Mouse (Mus musculus) myocyte (in vitro differentiated cells): ENCODE measurements at regions not wholly inside any gene's neighbourhood (a gene's known extent, or its start where the extent isn't known, plus 50 kb on each side); places are given as distances from the start of the nearest gene placed in this dataset.

Source experiments
- H3K27me3 ChIP-seq: one replicate; pipeline ENCODE4 v1.6.1; 2011; ENCODE audit not compliant: control insufficient read depth, insufficient read depth, insufficient read length
- H3K36me3 ChIP-seq: one replicate; pipeline ENCODE4 v1.6.1; 2011; ENCODE audit not compliant: control insufficient read depth, insufficient read depth
- H3K4me2 ChIP-seq: one replicate; pipeline ENCODE4 v1.6.1; 2011; ENCODE audit warnings: low read depth, control low read depth
- H3K4me3 ChIP-seq: one replicate; pipeline ENCODE4 v1.5.1; 2011; ENCODE audit warnings: mild to moderate bottlenecking, control low read depth, moderate library complexity
- H3K79me2 ChIP-seq: one replicate; pipeline ENCODE4 v1.6.1; 2011; ENCODE audit not compliant: control insufficient read depth, insufficient read depth
- H3ac ChIP-seq: one replicate; pipeline ENCODE4 v1.6.1; 2011; ENCODE audit not compliant: control insufficient read depth, insufficient read length
- CEBPB ChIP-seq: IDR thresholded peaks from 2 replicates; pipeline ENCODE4 v1.6.1; 2011; ENCODE audit warnings: mild to moderate bottlenecking, moderate library complexity; ENCODE audit not compliant: poor library complexity, insufficient read depth, severe bottlenecking
- E2F4 ChIP-seq: IDR thresholded peaks from one replicate; pipeline ENCODE4 v1.6.1; 2011; ENCODE audit warnings: mild to moderate bottlenecking, control low read depth, moderate library complexity; ENCODE audit not compliant: insufficient read depth
- MAX ChIP-seq: IDR thresholded peaks from one replicate; pipeline ENCODE4 v1.6.1; 2011; ENCODE audit warnings: low read depth, mild to moderate bottlenecking, control low read depth
- MYOD1 ChIP-seq, 3 experiments: IDR thresholded peaks; one replicate each; pipeline ENCODE4 v1.6.1; 2011; ENCODE audit warnings: control low read depth in 2 of 3, low read depth in 2 of 3, mild to moderate bottlenecking in 2 of 3, moderate library complexity in 1 of 3; ENCODE audit not compliant: insufficient read length in 2 of 3, control insufficient read depth in 1 of 3
- MYOG ChIP-seq, 3 experiments: IDR thresholded peaks; one replicate each; pipeline ENCODE4 v1.6.1; 2011; ENCODE audit warnings: control low read depth in 2 of 3, low read depth in 2 of 3, mild to moderate bottlenecking in 2 of 3; ENCODE audit not compliant: insufficient read length in 2 of 3, control insufficient read depth in 1 of 3, insufficient read depth in 1 of 3
- POLR2A ChIP-seq: IDR thresholded peaks from one replicate; pipeline ENCODE4 v1.6.1; 2011; ENCODE audit warnings: low read depth, mild to moderate bottlenecking, control low read depth, moderate library complexity; ENCODE audit not compliant: insufficient read length
- POLR2AphosphoS2 ChIP-seq: IDR thresholded peaks from one replicate; pipeline ENCODE4 v1.6.1; 2011; ENCODE audit warnings: low read depth, control low read depth; ENCODE audit not compliant: insufficient read length
- REST ChIP-seq: IDR thresholded peaks from one replicate; pipeline ENCODE4 v1.6.1; 2011; ENCODE audit warnings: mild to moderate bottlenecking, control low read depth, moderate library complexity; ENCODE audit not compliant: insufficient read depth, insufficient read length
- SRF ChIP-seq: IDR thresholded peaks from one replicate; pipeline ENCODE4 v1.6.1; 2011; ENCODE audit warnings: low read depth; ENCODE audit not compliant: control insufficient read depth, insufficient read length
- TCF12 ChIP-seq: IDR thresholded peaks from one replicate; pipeline ENCODE4 v1.6.1; 2011; ENCODE audit warnings: mild to moderate bottlenecking, control low read depth; ENCODE audit not compliant: poor library complexity, insufficient read depth, severe bottlenecking
- TCF3 ChIP-seq: IDR thresholded peaks from one replicate; pipeline ENCODE4 v1.6.1; 2011; ENCODE audit warnings: low read depth, control low read depth; ENCODE audit not compliant: insufficient read length
- USF1 ChIP-seq: IDR thresholded peaks from one replicate; pipeline ENCODE4 v1.6.1; 2011; ENCODE audit warnings: low read depth, mild to moderate bottlenecking, control low read depth, moderate library complexity

- Histone ChIP-seq H3K4me2 (no peak overlapping the region), H3ac (no peak overlapping the region), H3K79me2 (no peaks in the 10 kb centered on the region), H3K4me3 (no peak overlapping the region), H3K27me3 (no peaks in the 10 kb centered on the region), H3K36me3 (no peaks in the 10 kb centered on the region)
- TF ChIP-seq REST = no peak
These were observed 333.5 kb upstream of the Lsamp start for GRCm38 (mm10) chr16:39650616-39651015.

- H3ac ChIP-seq = no peak overlapping the region
- TF ChIP-seq E2F4 (no peak), REST (no peak), TCF12 (no peak), MAX (no peak), SRF (no peak), MYOG (IDR thresholded peaks at IDR 0.05; ENCODE audit: control insufficient read depth in 1 of 3, insufficient read depth in 1 of 3, insufficient read length in 2 of 3, low read depth in 2 of 3) (no peak), POLR2A (no peak), POLR2AphosphoS2 (no peak), TCF3 (no peak), USF1 (no peak), CEBPB (no peak), MYOD1 (IDR thresholded peaks at IDR 0.05; ENCODE audit: control insufficient read depth in 1 of 3, insufficient read length in 2 of 3, low read depth in 2 of 3) (no peak)
- no peaks in the 10 kb centered on the region for H3K36me3 ChIP-seq
- H3K27me3 ChIP-seq = no peaks in the 10 kb centered on the region
- H3K79me2 ChIP-seq = no peaks in the 10 kb centered on the region
- no peak overlapping the region for H3K4me2 ChIP-seq
- no peak overlapping the region for H3K4me3 ChIP-seq
These were observed 316.3 kb upstream of the Lsamp start for GRCm38 (mm10) chr16:39667905-39668304.

- Histone ChIP-seq H3K27me3 (no peaks in the 10 kb centered on the region), H3K79me2 (no peaks in the 10 kb centered on the region), H3K4me2 (no peak overlapping the region), H3K4me3 (no peak overlapping the region), H3ac (no peak overlapping the region), H3K36me3 (no peaks in the 10 kb centered on the region)
- no peak for TF ChIP-seq SRF
- no peak for TF ChIP-seq USF1
- no peak for TF ChIP-seq REST
These were observed 311.8 kb upstream of the Lsamp start for GRCm38 (mm10) chr16:39672096-39672985.

- H3K27me3 ChIP-seq = no peaks in the 10 kb centered on the region
- H3K4me2 ChIP-seq = no peak overlapping the region
- H3K4me3 ChIP-seq = no peak overlapping the region
- no peaks in the 10 kb centered on the region for H3K36me3 ChIP-seq
- H3ac ChIP-seq = no peak overlapping the region
- no peaks in the 10 kb centered on the region for H3K79me2 ChIP-seq
- TF ChIP-seq POLR2AphosphoS2 (no peak), TCF3 (no peak), MYOD1 (IDR thresholded peaks at IDR 0.05; ENCODE audit: control insufficient read depth in 1 of 3, insufficient read length in 2 of 3, low read depth in 2 of 3) (no peak)
These were observed 308.4 kb upstream of the Lsamp start for GRCm38 (mm10) chr16:39675775-39676174.

GRCm38 (mm10) chr16:39678285-39678684, 305.9 kb upstream of the Lsamp start:
- TF ChIP-seq POLR2AphosphoS2 = no peak
- no peak for TF ChIP-seq E2F4
- TF ChIP-seq POLR2A = no peak
- no peak for TF ChIP-seq MYOD1 (IDR thresholded peaks at IDR 0.05; ENCODE audit: control insufficient read depth in 1 of 3, insufficient read length in 2 of 3, low read depth in 2 of 3)
- TF ChIP-seq TCF3 = no peak
- TF ChIP-seq TCF12 = no peak
- no peak for TF ChIP-seq REST
- no peak for TF ChIP-seq SRF
- TF ChIP-seq CEBPB = no peak
- TF ChIP-seq MAX = no peak
- no peak for TF ChIP-seq MYOG (IDR thresholded peaks at IDR 0.05; ENCODE audit: control insufficient read depth in 1 of 3, insufficient read depth in 1 of 3, insufficient read length in 2 of 3, low read depth in 2 of 3)
- TF ChIP-seq USF1 = no peak
- H3K36me3 ChIP-seq = no peaks in the 10 kb centered on the region
- H3K79me2 ChIP-seq = no peaks in the 10 kb centered on the region
- H3K4me2 ChIP-seq = no peak overlapping the region
- H3ac ChIP-seq = no peak overlapping the region
- H3K27me3 ChIP-seq = no peaks in the 10 kb centered on the region
- H3K4me3 ChIP-seq = no peak overlapping the region
